Mouse (Mus musculus): ENCODE measurements around the gene Josd1. TPM values are rescaled to one million over a fixed set of nuclear protein-coding genes. Genes with fewer than 3 reads are reported as not detected.

Gene Josd1
- polyA plus RNA-seq, 1 experiment from 2014 or later: 18.6 TPM

GRCm38 (mm10) chr15:79630471-79630870 lies 57.2 kb downstream of the Josd1 start:
- WGBS: 82% methylated on average over 2 of the region's 2 CpGs
- DNase-seq (ENCODE audit: low spot score): no peak
- Histone ChIP-seq H3K27me3 (ENCODE audit: insufficient read depth, poor library complexity, severe bottlenecking) (no peaks in the 10 kb centered on the region), H3K27ac (no peak overlapping the region), H3K9me3 (no peaks in the 10 kb centered on the region), H3K4me1 (replicated peaks) (no peaks in the 10 kb centered on the region), H3K4me3 (no peak overlapping the region), H3K36me3 (peaks cover 94% of the 10 kb centered on the region)

Other genes starting within 250 kb of the Josd1 start
- gene Csnk1e, start 232.4 kb downstream of the Josd1 start, polyA plus RNA-seq (2016; fragmentation: Nextera tagmentation; extraction: Ambion mirVana): 148 and 190 TPM in 2 replicates
- not detected in 2 replicates for gene Kcnj4, start 182.7 kb downstream of the Josd1 start, polyA plus RNA-seq (2016; fragmentation: Nextera tagmentation; extraction: Ambion mirVana)
- 11.4 and 21.5 TPM in 2 replicates for gene Kdelr3, start 171.5 kb downstream of the Josd1 start, polyA plus RNA-seq (2016; fragmentation: Nextera tagmentation; extraction: Ambion mirVana)
- 46.9 and 50.1 TPM in 2 replicates for gene Ddx17, start 141.2 kb downstream of the Josd1 start, polyA plus RNA-seq (2016; fragmentation: Nextera tagmentation; extraction: Ambion mirVana)
- gene Dmc1, start 82.8 kb downstream of the Josd1 start, polyA plus RNA-seq (2016; fragmentation: Nextera tagmentation; extraction: Ambion mirVana): 1.2 and 1.5 TPM in 2 replicates
- gene Fam227a, start 29.0 kb downstream of the Josd1 start, polyA plus RNA-seq (2016; fragmentation: Nextera tagmentation; extraction: Ambion mirVana): 2.2 and 2.4 TPM in 2 replicates
- 71.0 and 91.5 TPM in 2 replicates for gene Cby1, start 28.7 kb downstream of the Josd1 start, polyA plus RNA-seq (2016; fragmentation: Nextera tagmentation; extraction: Ambion mirVana)
- 280 and 301 TPM in 2 replicates for gene Tomm22, start 17.1 kb downstream of the Josd1 start, polyA plus RNA-seq (2016; fragmentation: Nextera tagmentation; extraction: Ambion mirVana)
- gene Gtpbp1, start 2.9 kb upstream of the Josd1 start, polyA plus RNA-seq (2016; fragmentation: Nextera tagmentation; extraction: Ambion mirVana): 44.7 and 44.8 TPM in 2 replicates
- 2.0 and 5.0 TPM in 2 replicates for gene Sun2, start 54.6 kb upstream of the Josd1 start, polyA plus RNA-seq (2016; fragmentation: Nextera tagmentation; extraction: Ambion mirVana)
- gene Dnal4, start 89.9 kb upstream of the Josd1 start, polyA plus RNA-seq (2016; fragmentation: Nextera tagmentation; extraction: Ambion mirVana): 68.0 and 83.0 TPM in 2 replicates
- gene Nptxr, start 116.8 kb upstream of the Josd1 start, polyA plus RNA-seq (2016; fragmentation: Nextera tagmentation; extraction: Ambion mirVana): 2.2 and 4.6 TPM in 2 replicates
- 0.14 and 0.17 TPM in 2 replicates for gene Npcd, start 146.3 kb upstream of the Josd1 start, polyA plus RNA-seq (2016; fragmentation: Nextera tagmentation; extraction: Ambion mirVana)
- gene Cbx6, start 146.8 kb upstream of the Josd1 start, polyA plus RNA-seq (2016; fragmentation: Nextera tagmentation; extraction: Ambion mirVana): 20.7 and 26.1 TPM in 2 replicates
- 6.9 and 9.0 TPM in 2 replicates for gene Apobec3, start 203.7 kb upstream of the Josd1 start, polyA plus RNA-seq (2016; fragmentation: Nextera tagmentation; extraction: Ambion mirVana)

All from hindbrain, embryonic 10.5 days (tissue).